Mouse (Mus musculus) spleen, adult 2 months (tissue): ENCODE measurements around the gene Olfr112. TPM values are rescaled to one million over a fixed set of nuclear protein-coding genes. Genes with fewer than 3 reads are reported as not detected.
"Not testable (repeated sequence)": the region's sequence is repeated elsewhere in the genome, so short reads cannot be mapped to it uniquely, and the experiment has no call there.

Experiments used
- DNase-seq, 2 experiments: peaks; one replicate each; pipeline versions ENCODE4 v3.0.0 to v3.0.0-alpha.2; 2012 to 2021; ENCODE audit warnings: low spot score in 2 of 2, low read depth in 1 of 2
- H3K27ac ChIP-seq: fragments of 200-500 bp; 2 replicates; pipeline ENCODE4 v1.5.1; 2012; ENCODE audit warnings: low read length, inconsistent platforms; ENCODE audit not compliant: insufficient read depth
- H3K27me3 ChIP-seq: fragments of 200-500 bp; 2 replicates; pipeline ENCODE4 v1.6.1; 2012; ENCODE audit warnings: mild to moderate bottlenecking, moderate library complexity, low read length, inconsistent platforms; ENCODE audit not compliant: control insufficient read depth, insufficient read depth
- H3K36me3 ChIP-seq: fragments of 200-500 bp; 2 replicates; pipeline ENCODE4 v1.6.1; 2012; ENCODE audit warnings: mild to moderate bottlenecking, low read length, inconsistent platforms; ENCODE audit not compliant: control insufficient read depth, insufficient read depth
- H3K4me1 ChIP-seq: fragments of 200-500 bp; 2 replicates; pipeline ENCODE4 v1.6.1; 2011; ENCODE audit warnings: inconsistent platforms; ENCODE audit not compliant: control insufficient read depth, insufficient read depth, insufficient read length
- H3K4me3 ChIP-seq: fragments of 200-500 bp; 2 replicates; pipeline ENCODE4 v1.5.1; 2011; ENCODE audit warnings: mild to moderate bottlenecking, inconsistent platforms; ENCODE audit not compliant: insufficient read depth, insufficient read length; ENCODE audit errors: extremely low read depth
- CTCF ChIP-seq: fragments of 200-500 bp; IDR thresholded peaks from 2 replicates; pipeline ENCODE4 v1.5.1; 2011; ENCODE audit warnings: mild to moderate bottlenecking, inconsistent platforms; ENCODE audit not compliant: insufficient read depth, insufficient read length, insufficient replicate concordance; ENCODE audit errors: extremely low read depth
- POLR2A ChIP-seq: fragments of 200-500 bp; IDR thresholded peaks from 2 replicates; pipeline ENCODE4 v1.6.1; 2011; ENCODE audit warnings: low read depth, low read length, inconsistent platforms
- WGBS: fragments of 180-500 bp; shearing (Covaris S2); methylation state at CpG from one replicate; pipeline ENCODE4 v1.1.7; 2018; 5-methylcytosine and 5-hydroxymethylcytosine counted together
- polyA plus RNA-seq: library from polyadenylated mRNA; depleted of rRNA; stranded (reverse); fragments of >200 nt; gene quantifications from 2 replicates; pipeline ENCODE4 v1.2.3, GENCODE M21; 2012; rRNA removed

The Olfr112 gene
- polyA plus RNA-seq, 1 experiment = not detected

DNA sequence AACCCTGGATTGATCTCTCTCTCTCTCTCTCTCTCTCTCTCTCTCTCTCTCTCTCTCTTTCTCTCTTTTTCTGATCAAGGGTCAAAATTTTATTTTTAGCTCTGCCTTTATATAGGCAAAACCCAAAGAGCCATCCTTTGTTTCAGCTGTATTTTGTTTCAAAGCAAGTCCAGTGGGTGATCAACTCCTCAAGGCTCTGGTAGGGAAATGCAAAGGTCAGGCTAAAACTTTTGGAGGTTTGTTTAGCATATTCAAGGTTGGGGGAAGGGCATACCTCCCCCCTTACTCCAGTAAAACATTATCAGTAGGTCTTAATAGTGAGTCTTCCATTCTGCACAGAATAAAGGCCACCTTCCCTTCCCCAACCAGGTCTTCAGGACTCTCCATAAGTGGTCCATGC, 34.1 kb downstream of the Olfr112 start:
- no peak overlapping the region for H3K27ac ChIP-seq
- no peak for DNase-seq
- TF ChIP-seq CTCF = no peak
- no peak for TF ChIP-seq POLR2A
- H3K27me3 ChIP-seq = no peaks in the 10 kb centered on the region
- H3K4me1 ChIP-seq = no peaks in the 10 kb centered on the region
- no peaks in the 10 kb centered on the region for H3K36me3 ChIP-seq
- H3K4me3 ChIP-seq = no peak overlapping the region

DNA sequence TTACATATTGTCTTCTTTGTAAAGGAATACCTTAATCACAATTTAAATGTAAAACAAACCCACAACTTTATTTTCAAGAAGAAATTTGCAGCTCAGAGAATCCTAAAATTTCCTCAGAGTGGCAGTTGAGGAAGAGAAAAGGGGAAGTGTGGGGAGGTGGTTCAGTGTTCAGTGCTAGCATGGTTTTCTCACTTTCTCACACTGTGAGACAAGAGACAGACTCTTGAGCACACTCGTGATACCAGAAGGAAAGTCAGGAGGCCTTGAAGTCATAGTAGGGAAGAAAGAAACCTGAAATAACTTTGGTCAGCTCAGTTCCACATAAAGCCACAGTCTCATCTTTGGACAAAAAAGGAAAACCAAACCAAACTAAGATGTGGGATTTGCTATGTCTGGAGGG, 43.8 kb downstream of the Olfr112 start:
- H3K4me1 ChIP-seq, H3K4me3 ChIP-seq, H3K27me3 ChIP-seq, DNase-seq, H3K27ac ChIP-seq, H3K36me3 ChIP-seq: not testable (repeated sequence)
- WGBS = 6% methylated on average over 1 of the region's 1 CpGs

DNA sequence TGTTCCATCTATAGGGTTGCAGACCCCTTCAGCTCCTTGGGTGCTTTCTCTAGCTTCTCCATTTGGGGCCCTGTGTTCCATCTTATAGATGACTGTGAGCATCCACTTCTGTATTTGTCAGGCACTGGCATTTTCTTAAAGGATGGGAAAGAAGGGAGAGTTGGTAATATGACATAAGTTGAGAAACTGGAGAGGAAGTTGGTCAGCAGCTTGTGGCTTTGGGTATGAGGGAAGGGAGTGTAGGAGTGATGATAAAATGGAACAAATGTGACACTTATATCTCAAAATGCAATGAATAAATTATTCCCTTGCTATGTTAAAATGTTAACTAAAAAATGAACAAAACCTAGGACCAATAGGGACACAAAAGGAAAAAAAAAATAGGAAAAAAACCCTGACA, 44.6 kb downstream of the Olfr112 start:
- not testable (repeated sequence) for H3K36me3 ChIP-seq, H3K4me1 ChIP-seq, H3K27ac ChIP-seq, H3K4me3 ChIP-seq, H3K27me3 ChIP-seq
- DNase-seq = peak in 1 of 2 experiments; percentile 1

Other genes starting within 250 kb of the Olfr112 start
- not detected in 2 replicates for gene Olfr103, start 229.8 kb downstream of the Olfr112 start, polyA plus RNA-seq
- not detected in 2 replicates for gene Olfr104-ps, start 209.9 kb downstream of the Olfr112 start, polyA plus RNA-seq
- not detected in 2 replicates for gene Olfr105-ps, start 190.4 kb downstream of the Olfr112 start, polyA plus RNA-seq
- not detected in 2 replicates for gene Olfr106-ps, start 179.1 kb downstream of the Olfr112 start, polyA plus RNA-seq
- not detected in 2 replicates for gene Olfr107, start 170.2 kb downstream of the Olfr112 start, polyA plus RNA-seq
- gene Olfr108, start 124.0 kb downstream of the Olfr112 start, polyA plus RNA-seq = not detected in 2 replicates
- not detected in 2 replicates for gene Olfr109, start 110.5 kb downstream of the Olfr112 start, polyA plus RNA-seq
- 2.7 and 4.5 TPM in 2 replicates for gene H2-M2, start 85.9 kb downstream of the Olfr112 start, polyA plus RNA-seq
- 0.05 TPM in 1 of 2 replicates, not detected in the other for gene Olfr110, start 77.0 kb downstream of the Olfr112 start, polyA plus RNA-seq
- 0.27 and 0.29 TPM in 2 replicates for gene Olfr111, start 61.4 kb downstream of the Olfr112 start, polyA plus RNA-seq
- not detected in 2 replicates for gene Olfr113, start 8.2 kb upstream of the Olfr112 start, polyA plus RNA-seq
- gene Olfr114, start 23.3 kb upstream of the Olfr112 start, polyA plus RNA-seq = not detected in 2 replicates
- not detected in 2 replicates for gene Olfr115, start 57.7 kb upstream of the Olfr112 start, polyA plus RNA-seq
- gene Olfr116, start 57.7 kb upstream of the Olfr112 start, polyA plus RNA-seq = not detected in 2 replicates
- gene Olfr117, start 94.3 kb upstream of the Olfr112 start, polyA plus RNA-seq = not detected in 2 replicates
- gene Olfr118, start 97.5 kb upstream of the Olfr112 start, polyA plus RNA-seq = not detected in 2 replicates
- gene Olfr119, start 127.1 kb upstream of the Olfr112 start, polyA plus RNA-seq = not detected in 2 replicates
- gene Olfr120, start 152.4 kb upstream of the Olfr112 start, polyA plus RNA-seq = not detected in 2 replicates
- not detected in 2 replicates for gene Olfr121, start 179.4 kb upstream of the Olfr112 start, polyA plus RNA-seq
- gene Olfr122, start 199.2 kb upstream of the Olfr112 start, polyA plus RNA-seq = not detected in 2 replicates
- gene Olfr123, start 224.1 kb upstream of the Olfr112 start, polyA plus RNA-seq = not detected in 2 replicates
- gene Olfr124, start 230.4 kb upstream of the Olfr112 start, polyA plus RNA-seq = not detected in 2 replicates